Mouse (Mus musculus) stomach, postnatal 0 days (tissue): ENCODE measurements around the gene Arid1b. TPM values are rescaled to one million over a fixed set of nuclear protein-coding genes. Genes with fewer than 3 reads are reported as not detected.
A peak's percentile ranks its signal among the peaks of the same experiment; 100 is the strongest.

Source experiments
- ATAC-seq: fragments of 200-750 bp; cut with Nextera tagmentation; 2 replicates; pipeline ENCODE4 v1.8.0; 2017; ENCODE audit not compliant: low FRiP score, low TSS enrichment
- DNase-seq: peaks from one replicate; pipeline ENCODE4 v3.0.0-alpha.2; 2016; ENCODE audit warnings: low spot score
- H3K27ac ChIP-seq: fragments of 300-500 bp; sonication (generic); replicated peaks from 2 replicates; pipeline ENCODE4 v1.5.1; 2014; ENCODE audit warnings: mild to moderate bottlenecking, control low read depth
- H3K27me3 ChIP-seq: fragments of 300-500 bp; sonication (generic); 2 replicates; pipeline ENCODE4 v1.6.1; 2014; ENCODE audit warnings: low read length; ENCODE audit not compliant: control insufficient read depth, insufficient read depth
- H3K36me3 ChIP-seq: fragments of 300-500 bp; sonication (generic); 2 replicates; pipeline ENCODE4 v1.6.1; 2014; ENCODE audit warnings: low read length, mixed read lengths; ENCODE audit not compliant: control insufficient read depth, insufficient read depth
- H3K4me1 ChIP-seq: fragments of 300-500 bp; sonication (generic); replicated peaks from 2 replicates; pipeline ENCODE4 v1.6.1; 2014; ENCODE audit warnings: antibody characterized with exemption; ENCODE audit not compliant: control insufficient read depth, insufficient read depth
- H3K4me2 ChIP-seq: fragments of 300-500 bp; sonication (generic); replicated peaks from 2 replicates; pipeline ENCODE4 v1.6.1; 2014; ENCODE audit warnings: low read depth, mild to moderate bottlenecking, control low read depth, moderate library complexity
- H3K4me3 ChIP-seq: fragments of 300-500 bp; sonication (generic); 2 replicates; pipeline ENCODE4 v1.5.1; 2014; ENCODE audit warnings: low read depth, low read length, control low read depth
- H3K9ac ChIP-seq: fragments of 300-500 bp; sonication (generic); 2 replicates; pipeline ENCODE4 v1.6.1; 2014; ENCODE audit warnings: mild to moderate bottlenecking, low read length, control low read depth, mixed read lengths
- H3K9me3 ChIP-seq: fragments of 300-500 bp; sonication (generic); 2 replicates; pipeline ENCODE4 v1.6.1; 2016; ENCODE audit warnings: low read length; ENCODE audit not compliant: control insufficient read depth
- CTCF ChIP-seq: IDR thresholded peaks from 2 replicates; pipeline ENCODE4 v1.5.1; 2016; ENCODE audit warnings: antibody characterized with exemption, low read depth, mild to moderate bottlenecking, moderate library complexity
- EP300 ChIP-seq: optimal IDR thresholded peaks from 2 replicates; pipeline ENCODE3; 2016; ENCODE audit warnings: antibody characterized with exemption
- WGBS: fragments of 180-500 bp; shearing (Covaris S2); extraction: QIAGEN DNeasy Blood & Tissue Kit; methylation state at CpG from one replicate; pipeline ENCODE4 v1.1.7; 2014; 5-methylcytosine and 5-hydroxymethylcytosine counted together
- polyA plus RNA-seq: library from polyadenylated mRNA; unstranded; fragments of >200 nt; fragmentation: Nextera tagmentation; extraction: Ambion mirVana; gene quantifications from 2 replicates; pipeline ENCODE4 v1.2.1, GENCODE M21; 2015

The Arid1b gene
- polyA plus RNA-seq, 1 experiment from 2014 or later, result 5.6 TPM

DNA sequence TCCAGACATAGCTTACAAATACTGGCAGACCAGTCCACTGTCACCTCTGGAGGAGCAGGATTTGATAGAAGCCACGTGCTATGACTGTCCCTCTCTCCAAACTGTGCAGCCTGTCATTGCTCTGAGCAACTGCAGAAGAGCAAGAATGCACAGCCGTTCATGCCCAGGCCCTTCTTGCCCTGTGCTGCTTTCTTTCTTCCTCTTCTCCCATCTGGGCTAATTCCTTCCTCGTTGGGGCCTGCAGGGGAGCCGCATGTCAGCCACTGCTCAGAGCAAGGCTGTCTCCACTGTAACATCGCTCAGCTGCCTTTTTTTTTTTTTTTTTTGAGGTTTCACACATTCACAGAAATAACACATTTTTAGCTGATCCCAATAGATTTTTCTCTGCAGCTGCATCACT, 315.8 kb downstream of the Arid1b start:
- DNase-seq (no peak), ATAC-seq (no peak)
- Histone ChIP-seq H3K4me1 (no peaks in the 10 kb centered on the region), H3K27me3 (no peaks in the 10 kb centered on the region), H3K4me3 (no peak overlapping the region), H3K36me3 (peaks cover 10% of the 10 kb centered on the region; the same call in 1 of the 2 replicates), H3K4me2 (no peak overlapping the region), H3K9ac (no peak overlapping the region), H3K27ac (0 out of 2 replicates have a peak overlapping the region, but pooled peaks have one; percentile 53), H3K9me3 (no peaks in the 10 kb centered on the region)
- 23% methylated on average over 5 of the region's 5 CpGs for WGBS
- no peak for TF ChIP-seq CTCF
- no peak for TF ChIP-seq EP300

DNA sequence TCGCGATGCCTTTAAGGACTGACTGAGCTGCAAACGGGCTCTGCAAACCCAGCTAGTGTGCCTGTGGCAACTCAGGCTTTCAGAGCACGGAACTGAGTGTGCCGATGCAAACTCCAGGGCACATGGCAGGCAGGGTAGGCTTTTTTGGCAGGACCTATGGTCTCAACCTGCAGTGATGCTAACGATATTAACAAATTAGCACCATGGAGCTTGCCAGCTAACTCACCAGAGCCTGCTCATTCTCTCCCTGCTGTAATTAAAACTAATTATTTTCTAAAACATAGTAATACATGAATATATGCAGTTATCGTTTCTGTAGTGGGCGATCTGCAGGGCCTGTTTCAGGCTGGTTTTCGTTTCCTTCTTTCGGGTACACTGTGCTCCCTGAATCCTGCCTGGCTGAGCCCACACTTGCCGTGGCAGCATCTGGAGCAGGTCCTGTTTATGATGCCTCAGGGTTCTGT, 316.3 kb downstream of the Arid1b start:
- Histone ChIP-seq H3K4me1 (no peaks in the 10 kb centered on the region), H3K4me3 (no peak overlapping the region), H3K9ac (no peak overlapping the region), H3K27me3 (no peaks in the 10 kb centered on the region), H3K9me3 (no peaks in the 10 kb centered on the region), H3K36me3 (peaks cover 10% of the 10 kb centered on the region; the same call in 1 of the 2 replicates), H3K4me2 (no peak overlapping the region), H3K27ac (0 out of 2 replicates have a peak overlapping the region, but pooled peaks have one; percentile 8)
- 70% methylated on average over 11 of the region's 11 CpGs for WGBS
- ATAC-seq (no peak), DNase-seq (no peak)
- TF ChIP-seq CTCF (no peak), EP300 (no peak)

- Histone ChIP-seq H3K27ac (0 out of 2 replicates have a peak overlapping the region, but pooled peaks have one; percentile 8), H3K4me2 (no peak overlapping the region)
- whole genome bisulfite sequencing, result 77% methylated on average over 7 of the region's 7 CpGs
These were observed 316.9 kb downstream of the Arid1b start for GRCm38 (mm10) chr17:5311062-5311461.

GRCm38 (mm10) chr17:5312307-5312706, 318.2 kb downstream of the Arid1b start:
- H3K4me1 ChIP-seq, result no peaks in the 10 kb centered on the region
- no peaks in the 10 kb centered on the region for H3K9me3 ChIP-seq
- 69% methylated on average over 5 of the region's 5 CpGs for WGBS
- DNase-seq (no peak), ATAC-seq (no peak)
- no peak overlapping the region for H3K9ac ChIP-seq
- TF ChIP-seq CTCF (no peak), EP300 (no peak)
- no peak overlapping the region for H3K27ac ChIP-seq
- H3K36me3 ChIP-seq, result 0 out of 2 replicates have a peak, but pooled peaks cover 4% of the 10 kb centered on the region
- H3K4me3 ChIP-seq, result no peak overlapping the region
- H3K27me3 ChIP-seq, result no peaks in the 10 kb centered on the region
- no peak overlapping the region for H3K4me2 ChIP-seq

More at GRCm38 (mm10) chr17:5311062-5311461, 316.9 kb downstream of the Arid1b start:
- DNase-seq, result no peak
- Histone ChIP-seq H3K9ac (no peak overlapping the region), H3K4me3 (no peak overlapping the region), H3K9me3 (no peaks in the 10 kb centered on the region), H3K36me3 (peaks cover 7% of the 10 kb centered on the region; the same call in 1 of the 2 replicates), H3K27me3 (no peaks in the 10 kb centered on the region), H3K4me1 (no peaks in the 10 kb centered on the region)
- TF ChIP-seq EP300, result no peak
- no peak for TF ChIP-seq CTCF
- ATAC-seq, result no peak

DNA sequence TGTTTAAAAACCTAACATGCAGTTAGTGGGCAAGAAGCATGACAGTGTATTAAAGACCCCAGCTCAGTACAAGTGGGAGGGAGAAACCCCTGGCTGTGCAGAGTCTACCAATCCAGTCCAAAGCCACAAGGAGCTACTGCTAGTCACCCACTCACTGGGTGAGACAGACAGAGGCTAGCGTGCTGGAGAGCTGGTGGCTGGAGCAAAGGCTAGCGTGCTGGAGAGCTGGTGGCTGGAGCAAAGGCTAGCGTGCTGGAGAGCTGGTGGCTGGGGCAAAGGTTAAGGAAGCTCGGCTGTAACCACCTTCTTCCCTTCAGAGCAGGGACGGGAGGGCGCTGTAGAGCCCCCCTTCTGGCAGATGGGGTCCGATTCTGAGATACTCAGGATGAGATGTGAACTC, 320.6 kb downstream of the Arid1b start:
- Histone ChIP-seq H3K9me3 (no peaks in the 10 kb centered on the region), H3K4me1 (no peaks in the 10 kb centered on the region), H3K4me2 (no peak overlapping the region), H3K4me3 (no peak overlapping the region), H3K9ac (no peak overlapping the region), H3K27ac (no peak overlapping the region), H3K36me3 (peaks cover 12% of the 10 kb centered on the region), H3K27me3 (no peaks in the 10 kb centered on the region)
- ATAC-seq, result no peak
- 69% methylated on average over 7 of the region's 7 CpGs for WGBS
- TF ChIP-seq CTCF (no peak), EP300 (no peak)
- no peak for DNase-seq

GRCm38 (mm10) chr17:5316489-5316888, 322.4 kb downstream of the Arid1b start:
- Histone ChIP-seq H3K36me3 (peaks cover 20% of the 10 kb centered on the region), H3K27ac (no peak overlapping the region), H3K27me3 (no peaks in the 10 kb centered on the region), H3K4me1 (no peaks in the 10 kb centered on the region), H3K9ac (no peak overlapping the region), H3K4me2 (no peak overlapping the region), H3K4me3 (no peak overlapping the region), H3K9me3 (no peaks in the 10 kb centered on the region)
- ATAC-seq, result no peak
- 80% methylated on average over 7 of the region's 7 CpGs for WGBS
- no peak for DNase-seq
- TF ChIP-seq EP300 (no peak), CTCF (peak; percentile 61)
